Mouse (Mus musculus): ENCODE results near the gene Zranb1. TPM values are rescaled to one million over a fixed set of nuclear protein-coding genes. Genes with fewer than 3 reads are reported as not detected.

Gene Zranb1
- total and polyA plus RNA-seq, 3 experiments: 11.3 to 17.6 (median 11.6) TPM

GRCm38 (mm10) chr7:132891561-132892310 is 39.2 kb upstream of the Zranb1 start:
- no peak for DNase-seq (ENCODE audit: extremely low read depth)
- H3K4me2 ChIP-seq (ENCODE audit: insufficient read depth, low read depth, poor library complexity, severe bottlenecking): no peak overlapping the region

DNA sequence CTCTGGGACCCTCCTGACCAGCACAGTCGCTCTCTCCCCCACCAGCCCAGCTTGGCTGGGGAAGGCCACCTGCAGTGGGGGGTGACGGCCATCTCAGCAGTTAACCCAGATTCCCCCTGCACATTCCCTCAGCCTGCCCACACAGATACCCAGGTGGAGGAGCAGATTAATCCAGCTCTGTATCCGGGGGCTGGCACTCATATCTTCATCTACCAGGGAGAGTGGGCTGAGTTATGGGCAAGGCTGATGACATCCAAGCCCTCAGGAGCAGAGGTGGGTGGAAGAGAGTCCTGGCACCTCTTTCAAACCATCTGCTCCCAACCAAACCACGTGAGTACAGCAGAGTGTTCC is 38.7 kb upstream of the Zranb1 start:
- no peak for DNase-seq (ENCODE audit: extremely low read depth)
- Histone ChIP-seq H3K36me3 (replicated peaks in 1 of 2; ENCODE audit: control insufficient read depth in 1 of 2, insufficient read depth in 1 of 2, low read length in 1 of 2) (no peaks in the 10 kb centered on the region), H3K27ac (ENCODE audit: insufficient read depth, low read depth) (no peak overlapping the region), H3K79me2 (replicated peaks; ENCODE audit: control insufficient read depth, extremely low read depth, insufficient read depth, poor library complexity, severe bottlenecking) (no peaks in the 10 kb centered on the region), H3K9ac (ENCODE audit: insufficient read depth, low read depth) (no peak overlapping the region), H3K4me2 (ENCODE audit: insufficient read depth, low read depth, poor library complexity, severe bottlenecking) (no peak overlapping the region), H3K4me3 (replicated peaks in 1 of 3; ENCODE audit: low read depth in 2 of 3, low read length in 2 of 3, poor library complexity in 1 of 3) (no peak overlapping the region), H3K27me3 (replicated peaks) (no peaks in the 10 kb centered on the region), H3K4me1 (ENCODE audit: control insufficient read depth in 1 of 2, insufficient read depth in 2 of 2) (peaks cover 0 to 6% of the 10 kb centered on the region in 2 experiments; a peak in 2 of 4 replicates), H3K9me3 (replicated peaks; ENCODE audit: low read length) (no peaks in the 10 kb centered on the region)
- in situ Hi-C loops (cut with MboI; ENCODE audit: low pct_ligation_motif_present, low pct_unique_long_range_greater_than_20kb, low sequenced_read_pairs): no loop called here
- dilution Hi-C loops (cut with MboI; ENCODE audit: extremely low pct_ligation_motif_present, extremely low pct_unique_long_range_greater_than_20kb, low sequenced_read_pairs): no loop called here
- TF ChIP-seq HCFC1 (IDR thresholded peaks at IDR 0.05; ENCODE audit: low read depth, low read length) (no peak), NRF1 (IDR thresholded peaks at IDR 0.05; ENCODE audit: low read depth, low read length) (no peak), POLR2A (IDR thresholded peaks at IDR 0.05; ENCODE audit: low read depth, low read length) (no peak), JUN (IDR thresholded peaks at IDR 0.05; ENCODE audit: insufficient read depth, low read depth, low read length) (no peak), TCF12 (IDR thresholded peaks at IDR 0.05; ENCODE audit: low read depth, low read length) (no peak), EP300 (IDR thresholded peaks at IDR 0.05; ENCODE audit: low read length) (no peak), MAZ (IDR thresholded peaks at IDR 0.05; ENCODE audit: low read depth, low read length) (no peak), NELFE (IDR thresholded peaks at IDR 0.05; ENCODE audit: low read depth, low read length) (no peak), SMC3 (IDR thresholded peaks at IDR 0.05; ENCODE audit: low read depth, low read length) (no peak), MAX (IDR thresholded peaks at IDR 0.05; ENCODE audit: low read length) (no peak), CHD1 (IDR thresholded peaks at IDR 0.05; ENCODE audit: low read depth, low read length) (no peak), MXI1 (IDR thresholded peaks at IDR 0.05; ENCODE audit: low read depth, low read length) (no peak), USF1 (IDR thresholded peaks at IDR 0.05; ENCODE audit: low read depth, low read length) (no peak), ETS1 (conservative IDR thresholded peaks at IDR 0.05; ENCODE audit: low read depth, low read length) (no peak)

More at GRCm38 (mm10) chr7:132891561-132892310, 39.2 kb upstream of the Zranb1 start:
- H3K4me1 ChIP-seq (ENCODE audit: control insufficient read depth in 1 of 2, insufficient read depth in 2 of 2): peaks cover 0 to 8% of the 10 kb centered on the region in 2 experiments; a peak in 2 of 4 replicates
- no peaks in the 10 kb centered on the region for H3K36me3 ChIP-seq (replicated peaks in 1 of 2; ENCODE audit: control insufficient read depth in 1 of 2, insufficient read depth in 1 of 2, low read length in 1 of 2)
- TF ChIP-seq CHD1 (IDR thresholded peaks at IDR 0.05; ENCODE audit: low read depth, low read length) (no peak), ETS1 (conservative IDR thresholded peaks at IDR 0.05; ENCODE audit: low read depth, low read length) (no peak), ZMIZ1 (IDR thresholded peaks at IDR 0.05; ENCODE audit: low read depth, low read length) (no peak), USF1 (IDR thresholded peaks at IDR 0.05; ENCODE audit: low read depth, low read length) (no peak), JUND (conservative IDR thresholded peaks at IDR 0.05; ENCODE audit: low read depth, low read length) (no peak), TCF12 (IDR thresholded peaks at IDR 0.05; ENCODE audit: low read depth, low read length) (no peak), RAD21 (IDR thresholded peaks at IDR 0.05; ENCODE audit: low read depth, low read length) (no peak), ZKSCAN1 (IDR thresholded peaks at IDR 0.05; ENCODE audit: borderline replicate concordance, low read depth, low read length) (no peak), E2F4 (IDR thresholded peaks at IDR 0.05; ENCODE audit: insufficient replicate concordance, low read depth, low read length) (no peak), ELF1 (IDR thresholded peaks at IDR 0.05; ENCODE audit: low read depth, low read length) (no peak), MAFK (IDR thresholded peaks at IDR 0.05; ENCODE audit: insufficient replicate concordance, low read length) (no peak), GABPA (IDR thresholded peaks at IDR 0.05; ENCODE audit: insufficient replicate concordance, low read depth, low read length) (no peak), BHLHE40 (IDR thresholded peaks at IDR 0.05; ENCODE audit: low read depth, low read length) (no peak), MYC (IDR thresholded peaks at IDR 0.05; ENCODE audit: low read depth, low read length) (no peak)
- H3K79me2 ChIP-seq (replicated peaks; ENCODE audit: control insufficient read depth, extremely low read depth, insufficient read depth, poor library complexity, severe bottlenecking): no peaks in the 10 kb centered on the region
- no peak overlapping the region for H3K27ac ChIP-seq (ENCODE audit: insufficient read depth, low read depth)
- dilution Hi-C loops (cut with MboI; ENCODE audit: extremely low pct_ligation_motif_present, extremely low pct_unique_long_range_greater_than_20kb, low sequenced_read_pairs): no loop called here
- in situ Hi-C loops (cut with MboI; ENCODE audit: low pct_ligation_motif_present, low pct_unique_long_range_greater_than_20kb, low sequenced_read_pairs): no loop called here
- H3K9me3 ChIP-seq (replicated peaks; ENCODE audit: low read length): no peaks in the 10 kb centered on the region
- no peaks in the 10 kb centered on the region for H3K27me3 ChIP-seq (replicated peaks)
- no peak overlapping the region for H3K9ac ChIP-seq (ENCODE audit: insufficient read depth, low read depth)
- no peak overlapping the region for H3K4me3 ChIP-seq (replicated peaks in 1 of 3; ENCODE audit: low read depth in 2 of 3, low read length in 2 of 3, poor library complexity in 1 of 3)
